Mouse (Mus musculus) forebrain, embryonic 12.5 days (tissue): ENCODE measurements around the gene Elof1. TPM values are rescaled to one million over a fixed set of nuclear protein-coding genes. Genes with fewer than 3 reads are reported as not detected.
"Not testable (repeated sequence)": the region's sequence is repeated elsewhere in the genome, so short reads cannot be mapped to it uniquely, and the experiment has no call there.

ENCODE experiments used
- ATAC-seq: fragments of 200-750 bp; cut with Nextera tagmentation; 2 replicates; pipeline ENCODE4 v1.8.0; 2017; ENCODE audit warnings: moderate TSS enrichment; ENCODE audit not compliant: low FRiP score
- H3K27ac ChIP-seq: fragments of 300-500 bp; sonication (generic); 2 replicates; pipeline ENCODE4 v1.5.1; 2016; ENCODE audit warnings: mild to moderate bottlenecking
- H3K27me3 ChIP-seq: fragments of 300-500 bp; sonication (generic); 2 replicates; pipeline ENCODE4 v1.6.1; 2016; ENCODE audit warnings: mild to moderate bottlenecking
- H3K36me3 ChIP-seq: fragments of 300-500 bp; sonication (generic); replicated peaks from 2 replicates; pipeline ENCODE4 v1.6.1; 2016; ENCODE audit warnings: mild to moderate bottlenecking
- H3K4me1 ChIP-seq: fragments of 300-500 bp; sonication (generic); 2 replicates; pipeline ENCODE4 v1.6.1; 2016
- H3K4me2 ChIP-seq: fragments of 300-500 bp; sonication (generic); 2 replicates; pipeline ENCODE4 v1.6.1; 2016; ENCODE audit warnings: mild to moderate bottlenecking, moderate library complexity
- H3K4me3 ChIP-seq: fragments of 300-500 bp; sonication (generic); replicated peaks from 2 replicates; pipeline ENCODE4 v1.5.1; 2016; ENCODE audit warnings: mild to moderate bottlenecking
- H3K9ac ChIP-seq: fragments of 300-500 bp; sonication (generic); 2 replicates; pipeline ENCODE4 v1.6.1; 2016; ENCODE audit warnings: mild to moderate bottlenecking
- H3K9me3 ChIP-seq: fragments of 300-500 bp; sonication (generic); 2 replicates; pipeline ENCODE4 v1.6.1; 2016
- whole genome bisulfite sequencing: fragments of 180-500 bp; shearing (Covaris S2); methylation state at CpG from one replicate; pipeline ENCODE4 v1.1.7; 2016; 5-methylcytosine and 5-hydroxymethylcytosine counted together
- microRNA-seq: library from miRNA; unstranded; fragments of <30 nt; microRNA quantifications from one replicate; pipeline ENCODE4, GENCODE M21; 2017
- polyA plus RNA-seq: library from polyadenylated mRNA; unstranded; fragments of >200 nt; fragmentation: Nextera tagmentation; extraction: Ambion mirVana; gene quantifications from 2 replicates; pipeline ENCODE4 v1.2.1, GENCODE M21; 2016

Gene Elof1
- polyA plus RNA-seq, 1 experiment from 2014 or later = 186 TPM

DNA sequence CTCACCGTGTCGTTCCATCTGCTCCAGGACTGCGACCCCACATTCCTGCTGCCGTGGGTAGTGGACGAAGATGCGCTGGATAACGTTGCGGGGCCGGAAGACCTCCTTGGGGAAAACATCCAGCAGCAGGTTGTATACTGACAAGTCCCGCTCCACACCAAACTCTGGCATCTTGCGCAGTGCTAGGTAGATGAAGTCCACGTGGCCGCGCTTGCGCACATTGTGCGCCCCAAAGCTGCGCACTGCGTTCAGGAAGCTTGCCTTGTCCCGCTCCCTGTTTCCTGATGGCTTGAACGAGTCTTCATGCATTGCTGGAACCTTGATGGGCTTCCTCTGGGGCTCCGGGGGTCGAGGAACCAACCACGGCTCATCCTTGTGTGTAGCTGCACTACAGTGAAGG lies 40.7 kb downstream of the Elof1 start:
- H3K9me3 ChIP-seq = no peaks in the 10 kb centered on the region
- no peaks in the 10 kb centered on the region for H3K4me1 ChIP-seq
- no peak overlapping the region for H3K27ac ChIP-seq
- no peak overlapping the region for H3K4me2 ChIP-seq
- no peak for ATAC-seq
- no peaks in the 10 kb centered on the region for H3K27me3 ChIP-seq
- H3K9ac ChIP-seq = no peak overlapping the region
- peaks cover 19% of the 10 kb centered on the region for H3K36me3 ChIP-seq
- WGBS = 93% methylated on average over 23 of the region's 23 CpGs
- no peak overlapping the region for H3K4me3 ChIP-seq

GRCm38 (mm10) chr9:22075778-22076177 lies 41.2 kb downstream of the Elof1 start:
- H3K27me3 ChIP-seq, ATAC-seq, H3K9ac ChIP-seq, H3K4me2 ChIP-seq, H3K27ac ChIP-seq, H3K4me3 ChIP-seq, H3K9me3 ChIP-seq, H3K4me1 ChIP-seq: not testable (repeated sequence)
- WGBS = 88% methylated on average over 5 of the region's 5 CpGs
- H3K36me3 ChIP-seq = peaks cover 19% of the 10 kb centered on the region

- no peak for ATAC-seq
- no peak overlapping the region for H3K4me2 ChIP-seq
- peaks cover 30% of the 10 kb centered on the region for H3K36me3 ChIP-seq
- H3K9me3 ChIP-seq = no peaks in the 10 kb centered on the region
- H3K4me1 ChIP-seq = peaks cover 13% of the 10 kb centered on the region
- no peak overlapping the region for H3K27ac ChIP-seq
- H3K27me3 ChIP-seq = no peaks in the 10 kb centered on the region
- no peak overlapping the region for H3K4me3 ChIP-seq
- WGBS = 96% methylated on average over 4 of the region's 4 CpGs
- no peak overlapping the region for H3K9ac ChIP-seq
These were observed 44.7 kb downstream of the Elof1 start for GRCm38 (mm10) chr9:22072276-22072675.

DNA sequence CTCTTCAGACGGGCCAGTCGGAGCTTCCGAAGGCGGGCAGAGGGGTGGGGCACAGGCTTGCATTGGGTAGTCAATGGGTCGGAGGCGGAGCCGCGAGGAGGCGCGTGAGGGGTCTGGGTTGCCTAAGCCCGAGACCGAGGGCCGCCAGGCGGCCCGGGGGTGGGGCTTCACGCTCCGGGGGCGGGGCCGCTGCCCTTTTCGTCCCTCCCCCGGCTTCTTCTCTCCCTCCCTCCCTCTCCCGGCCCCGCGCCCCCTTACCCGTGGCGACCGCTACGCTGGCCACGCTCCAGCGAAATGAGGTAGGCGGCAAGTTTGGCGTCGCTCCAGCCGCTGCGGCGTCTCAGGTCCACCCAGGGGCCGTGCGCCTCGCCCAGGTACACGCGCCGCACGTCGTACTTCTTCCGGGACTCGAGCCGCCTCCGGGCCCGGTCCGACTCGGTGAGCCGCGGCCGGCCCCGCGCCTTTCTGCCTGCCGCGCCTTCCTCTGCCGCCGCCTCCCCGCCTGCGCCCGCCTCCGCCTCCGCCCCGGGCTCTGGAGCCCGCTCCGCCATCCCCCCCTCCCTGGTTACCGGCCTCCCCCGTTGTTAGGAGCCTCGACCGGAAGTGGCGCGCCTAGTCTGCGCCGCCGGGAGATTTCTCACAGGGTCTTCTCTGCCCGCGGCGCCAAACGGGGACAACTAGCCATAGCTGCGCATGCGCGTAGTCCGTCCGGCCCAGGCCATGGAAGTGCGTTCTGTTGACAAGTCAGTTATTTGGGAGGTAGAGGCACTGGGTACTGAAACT lies 46.0 kb downstream of the Elof1 start, which contains the start of the genes Gm49318 and Zfp653:
Gm49318 (minus strand) TSS at position 469 of the 783 bp plus-strand sequence.
Zfp653 (minus strand) TSS at position 586 of the 783 bp plus-strand sequence.
- H3K27me3 ChIP-seq = no peaks in the 10 kb centered on the region
- peaks cover 38% of the 10 kb centered on the region for H3K36me3 ChIP-seq
- no peaks in the 10 kb centered on the region for H3K9me3 ChIP-seq
- ATAC-seq = peak; percentile 98
- WGBS = under 1% methylated on average over 66 of the region's 87 CpGs
- H3K27ac ChIP-seq = peak within 1 kb of the TSS; percentile 97
- H3K4me2 ChIP-seq = peak within 1 kb of the TSS; percentile 60
- peak within 1 kb of the TSS; percentile 86 for H3K4me3 ChIP-seq
- peaks cover 13% of the 10 kb centered on the region for H3K4me1 ChIP-seq
- peak within 1 kb of the TSS; percentile 88 for H3K9ac ChIP-seq

- 0 out of 2 replicates have a peak overlapping the region, but pooled peaks have one; percentile 13 for H3K9ac ChIP-seq
- 0 out of 2 replicates have a peak overlapping the region, but pooled peaks have one; percentile 97 for H3K27ac ChIP-seq
- no peaks in the 10 kb centered on the region for H3K27me3 ChIP-seq
- peak overlapping the region; percentile 86 for H3K4me3 ChIP-seq
- H3K36me3 ChIP-seq = peaks cover 48% of the 10 kb centered on the region
- peak overlapping the region; percentile 60 for H3K4me2 ChIP-seq
- ATAC-seq = no peak; the same call in 1 of the 2 replicates
- peaks cover 13% of the 10 kb centered on the region for H3K4me1 ChIP-seq
- no peaks in the 10 kb centered on the region for H3K9me3 ChIP-seq
- 72% methylated on average over 4 of the region's 4 CpGs for WGBS
These were observed 47.0 kb downstream of the Elof1 start for GRCm38 (mm10) chr9:22069881-22070553.

- H3K36me3 ChIP-seq = peaks cover 60% of the 10 kb centered on the region
- 82% methylated on average over 5 of the region's 5 CpGs for WGBS
- ATAC-seq = no peak
These were observed 49.8 kb downstream of the Elof1 start for GRCm38 (mm10) chr9:22067195-22067594.

DNA sequence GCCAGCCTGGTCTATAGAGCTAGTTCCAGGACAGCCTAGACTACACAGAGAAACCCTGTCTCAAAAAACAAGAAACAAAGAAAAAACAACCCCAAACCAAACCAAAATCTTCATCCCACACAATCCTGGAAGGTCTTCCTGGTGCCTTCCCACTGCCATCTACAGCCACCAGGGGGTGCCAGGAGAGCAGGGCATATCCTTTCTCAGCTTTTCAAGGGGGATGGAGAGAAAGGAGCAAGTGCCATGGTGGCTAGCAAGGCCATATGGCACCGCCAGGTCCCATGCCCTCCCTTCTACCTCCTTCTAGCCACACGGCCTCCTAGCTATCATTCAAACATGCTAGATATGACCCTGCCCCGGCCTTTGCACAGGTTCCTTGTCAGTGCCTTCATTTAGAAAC lies 50.5 kb downstream of the Elof1 start:
- Histone ChIP-seq H3K4me3 (no peak overlapping the region), H3K27ac (no peak overlapping the region), H3K36me3 (peaks cover 65% of the 10 kb centered on the region), H3K9ac (no peak overlapping the region), H3K4me2 (no peak overlapping the region), H3K27me3 (no peaks in the 10 kb centered on the region), H3K4me1 (peaks cover 13% of the 10 kb centered on the region), H3K9me3 (no peaks in the 10 kb centered on the region)
- WGBS = 79% methylated on average over 3 of the region's 3 CpGs
- ATAC-seq = no peak

More at GRCm38 (mm10) chr9:22067195-22067594, 49.8 kb downstream of the Elof1 start:
- H3K27ac ChIP-seq = no peak overlapping the region
- H3K4me1 ChIP-seq = peaks cover 13% of the 10 kb centered on the region
- H3K9me3 ChIP-seq = no peaks in the 10 kb centered on the region
- H3K4me3 ChIP-seq = no peak overlapping the region
- H3K4me2 ChIP-seq = no peak overlapping the region
- H3K27me3 ChIP-seq = no peaks in the 10 kb centered on the region
- no peak overlapping the region for H3K9ac ChIP-seq

DNA sequence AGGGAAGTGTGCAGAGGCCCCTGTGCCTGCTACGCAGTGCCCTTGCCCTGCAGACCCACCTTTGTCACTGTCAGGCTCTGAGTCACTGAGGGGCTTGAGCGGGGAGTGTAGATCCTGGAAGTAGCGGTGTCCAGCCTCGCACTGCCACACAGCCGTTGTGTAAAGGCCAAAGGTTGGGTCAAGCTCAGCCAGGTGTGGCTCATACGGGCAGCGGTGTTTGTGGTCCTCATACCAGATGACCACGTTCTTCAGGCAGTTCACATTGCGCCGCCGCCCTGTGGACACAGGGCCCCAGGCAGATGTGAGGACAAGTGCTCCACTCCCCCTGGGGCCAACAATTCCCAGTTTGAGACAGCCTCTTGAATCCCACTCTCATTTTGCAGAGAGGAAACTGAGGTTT lies 51.3 kb downstream of the Elof1 start:
- no peak for ATAC-seq
- H3K4me2 ChIP-seq = no peak overlapping the region
- 92% methylated on average over 11 of the region's 11 CpGs for WGBS
- peaks cover 73% of the 10 kb centered on the region for H3K36me3 ChIP-seq
- no peak overlapping the region for H3K27ac ChIP-seq
- H3K9ac ChIP-seq = no peak overlapping the region
- H3K9me3 ChIP-seq = no peaks in the 10 kb centered on the region
- H3K4me3 ChIP-seq = no peak overlapping the region
- H3K4me1 ChIP-seq = peaks cover 13% of the 10 kb centered on the region
- H3K27me3 ChIP-seq = no peaks in the 10 kb centered on the region

DNA sequence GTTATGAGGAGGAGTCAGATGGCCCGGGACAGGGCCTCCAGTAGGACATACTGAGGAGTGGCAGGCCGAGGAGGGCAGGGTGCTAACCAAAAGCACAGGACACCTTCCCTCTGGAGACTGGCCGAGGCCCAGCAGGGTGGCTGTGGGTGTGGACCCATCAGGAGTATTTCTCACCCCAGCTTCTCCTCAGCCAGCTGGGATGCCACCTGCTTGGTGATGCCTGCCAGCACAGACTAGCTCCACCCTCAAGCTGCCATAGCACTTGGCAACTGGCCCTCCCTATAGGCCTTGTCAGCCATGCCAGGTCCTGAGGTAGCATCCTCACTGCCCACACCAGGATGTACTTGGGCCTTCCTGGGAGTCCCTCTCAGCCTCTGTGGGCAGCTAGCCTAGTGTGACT lies 52.6 kb downstream of the Elof1 start:
- no peak overlapping the region for H3K27ac ChIP-seq
- no peak overlapping the region for H3K9ac ChIP-seq
- H3K27me3 ChIP-seq = no peaks in the 10 kb centered on the region
- no peaks in the 10 kb centered on the region for H3K4me1 ChIP-seq
- H3K36me3 ChIP-seq = peaks cover 82% of the 10 kb centered on the region
- no peak for ATAC-seq
- no peak overlapping the region for H3K4me3 ChIP-seq
- H3K4me2 ChIP-seq = no peak overlapping the region
- 97% methylated on average over 3 of the region's 3 CpGs for WGBS
- no peaks in the 10 kb centered on the region for H3K9me3 ChIP-seq

Small RNA genes within 50 kb of the gene (microRNA-seq; reads per million reads assigned to microRNA genes)
- not detected for gene Mir7084

Other genes with a start within 250 kb of the Elof1 start
- gene Rab3d, start 199.0 kb downstream of the Elof1 start, polyA plus RNA-seq = 12.4 and 13.1 TPM in 2 replicates
- 5.2 and 5.8 TPM in 2 replicates for gene Ccdc159, start 189.7 kb downstream of the Elof1 start, polyA plus RNA-seq
- gene Tmem205, start 189.6 kb downstream of the Elof1 start, polyA plus RNA-seq = 32.9 and 33.3 TPM in 2 replicates
- 37.0 and 40.9 TPM in 2 replicates for gene Plppr2, start 180.1 kb downstream of the Elof1 start, polyA plus RNA-seq
- 7.4 and 9.5 TPM in 2 replicates for gene Swsap1, start 161.4 kb downstream of the Elof1 start, polyA plus RNA-seq
- 2.0 and 4.1 TPM in 2 replicates for gene Epor, start 153.7 kb downstream of the Elof1 start, polyA plus RNA-seq
- gene Rgl3, start 127.7 kb downstream of the Elof1 start, polyA plus RNA-seq = 2.1 and 3.4 TPM in 2 replicates
- 5.0 and 5.3 TPM in 2 replicates for gene Ccdc151, start 114.5 kb downstream of the Elof1 start, polyA plus RNA-seq
- 88.5 and 95.0 TPM in 2 replicates for gene Prkcsh, start 114.4 kb downstream of the Elof1 start, polyA plus RNA-seq
- gene Elavl3, start 65.1 kb downstream of the Elof1 start, polyA plus RNA-seq = 57.2 and 73.7 TPM in 2 replicates
- not detected in 2 replicates for gene Gm49318, start 45.9 kb downstream of the Elof1 start, polyA plus RNA-seq
- 15.8 and 16.4 TPM in 2 replicates for gene Zfp653, start 45.8 kb downstream of the Elof1 start, polyA plus RNA-seq
- gene Ecsit, start 31.7 kb downstream of the Elof1 start, polyA plus RNA-seq = 35.0 and 39.0 TPM in 2 replicates
- 2.3 and 3.9 TPM in 2 replicates for gene Cnn1, start 18.0 kb downstream of the Elof1 start, polyA plus RNA-seq
- gene Acp5, start 18.5 kb upstream of the Elof1 start, polyA plus RNA-seq = 3.6 and 6.6 TPM in 2 replicates
- 63.2 and 65.8 TPM in 2 replicates for gene Pigyl, start 39.7 kb upstream of the Elof1 start, polyA plus RNA-seq
- gene Zfp872, start 70.9 kb upstream of the Elof1 start, polyA plus RNA-seq = 0.10 and 0.31 TPM in 2 replicates
- 10.1 and 11.3 TPM in 2 replicates for gene Zfp809, start 108.5 kb upstream of the Elof1 start, polyA plus RNA-seq
- 7.7 and 8.3 TPM in 2 replicates for gene Zfp599, start 142.7 kb upstream of the Elof1 start, polyA plus RNA-seq
- gene Zfp810, start 190.5 kb upstream of the Elof1 start, polyA plus RNA-seq = 35.7 and 36.8 TPM in 2 replicates